Mouse (Mus musculus) heart, postnatal 4 days (tissue): ENCODE measurements around the gene Ccdc6. TPM values are rescaled to one million over a fixed set of nuclear protein-coding genes. Genes with fewer than 3 reads are reported as not detected.

ENCODE experiments used
- DNase-seq: peaks from one replicate; pipeline ENCODE4 v3.0.0; 2021
- total RNA-seq, 2 experiments: library from RNA; stranded (reverse); gene quantifications; 2 replicates each; pipeline ENCODE4 v1.2.3; 2021

The Ccdc6 gene
- total RNA-seq, 2 experiments from 2014 or later, result 34.9 to 35.9 TPM

DNA sequence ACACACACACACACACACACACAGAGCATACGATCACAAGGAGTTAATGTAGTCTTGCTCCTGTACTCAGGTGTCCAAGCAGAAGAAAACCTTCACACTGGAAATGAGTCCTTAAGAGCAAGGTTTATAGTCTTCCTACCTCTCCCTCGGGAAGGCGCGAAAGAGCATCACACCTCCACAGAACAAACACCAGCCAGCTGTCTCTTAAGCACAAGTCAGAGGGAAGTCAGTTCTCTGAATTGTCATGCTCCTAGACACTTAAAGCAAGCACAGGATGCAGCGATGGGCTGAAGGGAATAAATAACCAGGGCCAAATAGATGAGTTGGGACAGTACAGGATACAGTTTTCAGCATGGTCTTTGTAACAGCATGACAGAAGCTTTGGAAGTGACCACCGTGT lies 35.8 kb downstream of the Ccdc6 start:
- DNase-seq, result no peak

DNA sequence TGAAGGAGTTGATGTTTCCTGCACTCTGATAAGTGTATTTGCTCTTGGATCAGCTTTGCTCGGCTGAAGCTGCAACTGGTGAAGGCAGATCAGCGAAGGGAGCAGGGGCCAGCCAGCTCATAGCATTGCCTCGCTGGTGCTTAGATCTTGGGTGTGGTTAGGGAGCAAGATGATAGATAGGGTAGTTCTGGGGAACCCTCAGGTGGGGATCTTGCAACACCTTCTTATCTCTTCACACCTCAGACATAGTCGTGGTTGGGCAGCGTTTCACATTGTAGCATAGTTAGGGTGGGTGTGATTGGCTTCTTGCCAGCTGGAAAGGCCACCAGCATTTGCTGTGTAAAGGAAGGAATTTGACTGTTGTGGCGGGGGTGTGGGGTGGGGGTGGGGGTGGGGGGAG lies 36.3 kb downstream of the Ccdc6 start:
- peak; percentile 65 for DNase-seq

DNA sequence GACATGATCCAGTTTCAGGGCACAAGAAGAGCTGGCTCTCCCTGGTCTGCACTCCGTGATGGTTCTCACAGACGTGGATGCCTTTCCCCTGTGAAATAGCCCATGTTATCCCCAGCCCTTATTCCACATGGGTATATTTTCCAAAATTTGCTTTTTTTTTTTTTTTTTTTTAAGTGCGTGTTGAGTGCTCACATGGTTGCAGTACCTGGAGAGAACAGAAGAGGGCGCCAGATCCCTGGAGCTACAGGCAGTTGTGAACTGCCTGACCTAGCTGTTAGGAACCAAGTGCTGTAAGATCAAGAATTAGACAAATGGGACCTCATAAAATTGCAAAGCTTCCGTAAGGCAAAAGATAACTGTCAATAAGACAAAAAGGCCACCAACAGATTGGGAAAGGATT lies 38.8 kb downstream of the Ccdc6 start:
- peak; percentile 60 for DNase-seq

DNA sequence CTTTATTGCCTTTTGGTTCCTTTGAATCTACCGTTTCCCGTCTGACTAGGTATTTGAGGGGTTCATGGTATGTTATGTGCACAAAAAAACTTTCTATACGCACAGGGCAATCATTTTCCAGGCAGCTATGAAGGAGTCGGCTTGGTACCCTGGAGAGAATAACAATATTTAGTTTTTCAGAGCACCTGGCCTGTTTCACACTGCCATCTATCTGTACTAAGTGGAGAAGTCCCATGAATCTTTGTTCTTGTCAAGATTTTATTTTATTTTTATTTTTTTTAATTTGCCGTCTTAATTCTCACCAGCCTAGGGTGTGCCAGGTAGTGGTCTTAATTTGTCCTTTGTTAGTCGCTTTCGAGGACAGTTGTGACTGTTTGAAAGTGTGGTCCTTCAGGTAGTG lies 40.7 kb downstream of the Ccdc6 start:
- DNase-seq, result no peak

DNA sequence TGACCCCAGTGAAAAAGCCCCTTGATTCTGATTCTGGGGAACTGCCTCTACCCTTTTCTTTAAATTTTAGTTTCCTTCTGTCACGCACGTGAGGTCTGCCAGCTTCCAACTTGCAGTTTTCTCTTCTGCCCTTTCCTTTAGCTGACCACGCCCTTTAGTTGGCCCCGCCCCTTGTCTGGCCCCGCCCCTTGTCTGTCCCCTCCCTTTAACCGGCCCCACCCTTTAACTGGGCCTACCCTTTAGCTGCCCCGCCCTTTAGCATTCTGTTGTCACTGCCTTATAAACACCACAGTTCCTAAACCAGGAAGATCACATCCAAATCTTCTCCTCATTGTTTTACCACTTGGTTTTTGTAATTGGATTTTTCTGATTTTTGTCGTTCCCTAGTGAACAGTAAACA lies 41.2 kb downstream of the Ccdc6 start:
- DNase-seq, result no peak

DNA sequence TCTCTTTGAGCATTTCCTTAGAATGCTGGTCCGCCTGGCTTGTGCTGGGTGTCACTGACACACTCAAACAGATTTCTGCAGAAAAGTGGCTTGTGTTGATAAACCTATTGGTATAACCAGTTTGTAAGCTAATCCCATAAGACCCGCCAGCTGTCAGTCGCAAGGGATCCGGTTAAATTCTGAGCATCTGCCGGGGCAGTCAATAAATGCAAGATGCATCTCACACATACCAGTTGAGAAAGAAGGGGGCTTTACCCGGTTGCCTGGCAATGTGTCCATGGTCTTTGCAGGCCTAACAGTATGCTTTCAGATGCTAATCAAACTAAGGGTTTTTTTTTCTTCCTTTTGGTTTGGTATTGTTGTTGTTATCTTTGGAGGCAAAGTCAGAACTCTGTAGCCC lies 42.4 kb downstream of the Ccdc6 start:
- DNase-seq, result no peak

DNA sequence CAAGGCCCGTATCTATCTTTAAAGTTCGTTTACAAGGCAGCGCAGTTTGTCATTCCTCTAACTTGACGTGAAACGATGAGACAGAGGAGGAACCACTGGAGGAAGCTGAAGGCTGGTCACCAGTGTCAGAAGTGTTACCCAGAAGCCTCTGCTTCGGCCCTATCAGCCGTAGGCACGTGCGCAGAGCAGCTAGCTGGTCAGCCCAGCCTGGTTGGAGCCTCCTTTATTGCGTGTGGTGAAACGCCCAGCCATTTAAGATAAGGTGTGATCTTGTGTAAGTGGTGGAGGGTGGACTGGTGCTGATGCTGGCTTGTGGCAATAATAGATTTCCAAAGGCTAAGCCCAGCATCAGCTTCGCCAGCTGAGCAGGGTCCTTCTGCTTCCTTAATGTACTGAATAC lies 43.5 kb downstream of the Ccdc6 start:
- DNase-seq, result no peak

DNA sequence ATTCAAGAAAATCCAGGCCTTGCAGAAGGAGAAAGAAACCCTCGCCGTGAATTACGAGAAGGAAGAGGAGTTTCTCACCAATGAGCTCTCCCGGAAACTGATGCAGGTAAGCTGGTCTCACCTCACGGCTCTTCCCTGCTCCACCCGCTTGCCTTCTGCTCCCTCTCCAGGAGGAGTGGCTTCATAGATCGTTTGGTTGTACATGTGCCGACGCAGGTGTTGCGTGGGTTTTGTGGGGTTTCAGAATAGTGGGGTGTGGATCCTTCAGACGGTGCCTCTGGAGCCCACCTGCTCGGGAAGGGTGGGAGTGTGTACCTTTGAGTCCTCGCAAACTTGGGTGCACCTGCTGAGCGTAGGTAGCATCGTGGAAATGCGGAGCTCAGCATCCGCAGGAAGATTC lies 45.7 kb downstream of the Ccdc6 start:
- DNase-seq, result no peak

DNA sequence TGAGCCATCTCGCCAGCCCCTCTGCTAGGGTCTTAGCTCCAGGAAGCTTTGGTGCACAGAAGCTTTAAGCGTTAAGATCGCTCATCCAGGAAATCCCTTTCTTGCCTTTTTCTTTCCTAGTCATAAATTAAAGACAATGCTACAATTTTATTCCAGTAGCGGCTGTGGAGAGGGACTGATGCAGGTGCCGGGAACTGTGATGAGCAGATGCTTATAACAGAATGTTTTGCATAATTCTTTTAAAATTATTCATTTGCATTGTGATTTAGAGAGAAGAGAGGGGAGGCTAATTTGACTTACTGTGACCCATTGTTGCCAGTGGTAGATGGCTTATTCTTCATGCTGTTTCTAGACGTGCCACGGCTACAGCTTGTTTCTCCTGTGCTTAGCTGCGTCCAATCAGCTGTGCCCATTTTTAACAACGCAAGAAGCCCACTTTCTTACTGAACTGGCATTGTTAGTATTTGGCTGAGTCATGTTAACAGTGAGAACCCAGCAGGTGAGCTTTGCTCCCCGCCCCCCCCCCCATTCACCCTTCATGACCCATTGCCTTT lies 47.2 kb downstream of the Ccdc6 start:
- no peak for DNase-seq

DNA sequence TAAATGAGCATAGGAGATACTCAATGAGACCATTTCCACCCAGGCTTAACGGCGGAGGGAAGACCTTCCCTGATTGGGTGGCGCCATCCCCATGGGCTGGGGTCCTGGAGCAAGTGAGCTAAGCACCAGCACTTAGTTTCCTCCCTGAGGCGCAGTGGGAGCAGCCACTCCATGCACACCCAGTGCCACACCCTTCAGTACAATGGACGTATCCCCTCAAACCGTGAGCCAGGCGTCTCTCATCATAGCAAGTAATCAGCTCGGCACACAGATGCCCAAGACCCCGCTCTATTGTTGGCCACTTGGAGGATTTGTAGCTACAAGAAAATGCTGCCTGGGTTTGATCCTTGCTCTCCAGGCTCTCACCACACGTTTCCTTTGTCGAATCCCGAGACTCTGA lies 49.0 kb downstream of the Ccdc6 start:
- DNase-seq, result no peak

DNA sequence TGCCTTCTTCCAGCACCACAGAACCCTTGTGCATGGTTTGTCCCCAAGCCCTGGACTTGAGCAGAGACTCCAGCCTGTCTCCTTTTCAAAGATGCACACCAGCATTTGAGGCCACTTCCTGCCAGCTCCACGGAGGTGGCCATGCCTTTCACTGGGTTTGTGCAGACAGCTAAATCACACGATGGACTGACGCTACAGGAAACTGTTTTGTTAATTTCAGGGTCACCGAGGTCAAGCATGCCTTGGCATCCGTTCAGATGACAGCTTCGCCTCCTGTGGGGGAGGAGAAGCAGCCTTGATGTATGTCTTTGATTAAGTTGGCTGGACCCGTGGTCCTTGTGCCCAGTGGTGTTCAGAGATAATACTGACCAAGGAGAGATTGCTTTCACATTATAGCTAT lies 52.2 kb downstream of the Ccdc6 start:
- peak; percentile 50 for DNase-seq

DNA sequence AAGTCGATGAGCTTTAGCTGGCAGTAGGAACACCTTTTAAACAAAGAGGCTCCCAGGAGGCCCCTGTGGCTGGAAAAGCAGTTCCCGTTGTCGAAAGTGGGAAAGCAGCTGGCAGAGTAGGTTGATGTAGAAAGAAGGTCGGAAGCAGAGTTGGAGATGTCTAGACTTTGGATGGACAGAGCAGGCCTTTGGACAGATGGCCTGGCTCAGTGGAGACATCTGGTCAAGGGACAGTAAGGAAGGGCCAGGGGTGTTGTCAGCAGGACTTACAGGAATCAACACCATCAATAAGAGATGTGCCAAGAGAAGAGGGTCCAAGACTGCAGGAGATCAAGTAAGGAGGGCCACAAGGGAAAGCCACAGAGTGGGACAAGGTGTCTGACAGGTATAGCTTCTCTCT lies 53.4 kb downstream of the Ccdc6 start:
- DNase-seq, result no peak

DNA sequence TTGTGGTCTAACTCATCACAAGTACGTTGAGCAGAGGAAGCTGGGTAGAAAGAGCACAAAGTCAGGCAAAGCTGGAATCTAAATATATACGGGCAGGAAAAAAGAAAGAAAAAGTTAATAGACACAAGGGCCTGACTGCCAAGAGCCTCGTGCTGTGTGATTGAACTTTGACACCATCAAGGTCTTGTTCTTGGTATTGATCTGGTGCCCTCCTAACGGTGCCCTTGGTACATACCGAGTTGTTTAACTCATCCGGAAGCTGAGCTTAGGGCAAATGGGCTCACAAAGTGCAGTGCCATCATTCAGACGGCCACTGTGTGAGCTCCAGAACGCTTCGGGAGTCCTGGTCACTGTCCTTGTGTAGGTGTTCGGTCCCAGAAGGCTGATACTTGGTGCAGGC lies 54.2 kb downstream of the Ccdc6 start:
- DNase-seq, result no peak

DNA sequence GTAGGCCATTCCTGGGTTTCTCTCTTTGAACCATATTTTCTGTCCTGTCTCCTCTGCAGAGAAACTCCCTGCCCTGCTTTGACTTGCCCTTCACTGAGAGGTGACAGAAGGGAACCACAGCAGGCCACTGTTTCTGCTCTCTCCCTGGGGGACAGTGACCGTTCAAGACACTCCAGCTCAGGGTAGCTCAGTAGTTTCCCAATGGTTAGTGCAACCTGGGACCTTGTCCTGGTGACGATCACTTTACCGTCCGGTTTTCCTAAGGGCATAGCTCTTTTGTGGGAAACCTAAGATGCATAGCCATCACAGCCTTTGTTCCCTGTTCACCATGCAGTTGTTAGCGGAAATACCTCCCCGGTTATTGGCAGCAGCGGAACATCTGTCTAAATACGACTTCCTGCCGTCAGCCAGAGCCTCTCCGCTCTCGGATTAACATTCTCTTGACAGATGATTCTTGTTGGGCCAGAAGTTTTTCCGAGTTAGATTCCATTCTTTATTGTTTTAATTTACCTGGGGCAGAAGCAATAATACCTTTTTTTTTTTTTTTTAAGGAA lies 55.3 kb downstream of the Ccdc6 start:
- DNase-seq, result peak; percentile 33

DNA sequence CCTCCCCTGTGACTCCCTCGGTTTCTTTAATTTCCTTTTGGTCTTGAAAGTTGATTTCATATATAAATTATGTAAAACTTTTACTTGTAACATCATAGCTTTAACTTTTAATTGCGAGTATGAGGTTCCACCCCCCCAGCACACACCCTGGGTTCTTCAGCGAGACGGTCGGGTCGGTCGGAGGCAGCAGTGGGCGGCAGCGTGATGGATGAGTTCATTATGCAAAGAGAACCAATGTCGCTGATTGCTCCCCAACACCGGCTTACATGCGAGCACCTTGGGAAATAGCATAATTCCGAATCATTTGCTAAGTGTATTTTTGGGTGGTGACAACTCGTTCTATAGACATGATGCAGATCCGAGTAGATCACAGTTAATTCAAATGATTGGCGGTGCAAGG lies 56.9 kb downstream of the Ccdc6 start:
- DNase-seq, result no peak

DNA sequence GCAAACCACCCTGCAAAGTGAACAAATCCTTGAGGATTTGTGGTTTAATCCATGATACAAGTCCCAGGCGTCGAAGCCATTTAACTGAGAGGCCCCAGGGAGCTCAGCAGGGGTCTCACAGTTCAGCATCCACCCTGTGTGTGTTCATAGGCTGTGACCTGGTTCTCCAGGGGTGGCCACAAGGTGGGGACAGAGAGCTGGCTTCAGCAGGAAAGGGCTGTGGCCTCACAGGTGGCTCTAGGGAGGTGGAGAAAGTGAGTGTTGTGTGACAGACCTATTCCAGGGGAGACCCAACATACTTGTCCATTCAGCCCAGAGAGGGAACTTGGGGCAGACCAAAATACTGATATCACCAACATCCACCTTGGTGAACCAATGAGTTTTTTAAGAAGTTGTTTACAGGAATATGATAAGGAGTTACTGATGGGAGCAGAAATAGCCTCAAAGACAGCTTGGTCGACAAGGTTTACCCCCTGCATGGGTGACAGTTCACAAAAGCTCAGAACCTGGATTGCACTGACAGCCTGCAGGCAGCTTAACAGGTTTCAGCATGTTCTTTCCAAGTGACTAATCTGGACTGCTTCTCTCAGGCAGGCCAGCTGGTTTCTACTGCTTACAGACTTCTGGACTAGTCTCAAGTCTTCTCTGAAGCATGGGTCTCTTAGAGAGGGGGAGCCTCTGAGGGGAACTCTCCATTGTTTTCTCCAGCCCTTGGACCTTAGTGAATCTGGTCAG lies 59.7 kb downstream of the Ccdc6 start:
- peak; percentile 53 for DNase-seq

DNA sequence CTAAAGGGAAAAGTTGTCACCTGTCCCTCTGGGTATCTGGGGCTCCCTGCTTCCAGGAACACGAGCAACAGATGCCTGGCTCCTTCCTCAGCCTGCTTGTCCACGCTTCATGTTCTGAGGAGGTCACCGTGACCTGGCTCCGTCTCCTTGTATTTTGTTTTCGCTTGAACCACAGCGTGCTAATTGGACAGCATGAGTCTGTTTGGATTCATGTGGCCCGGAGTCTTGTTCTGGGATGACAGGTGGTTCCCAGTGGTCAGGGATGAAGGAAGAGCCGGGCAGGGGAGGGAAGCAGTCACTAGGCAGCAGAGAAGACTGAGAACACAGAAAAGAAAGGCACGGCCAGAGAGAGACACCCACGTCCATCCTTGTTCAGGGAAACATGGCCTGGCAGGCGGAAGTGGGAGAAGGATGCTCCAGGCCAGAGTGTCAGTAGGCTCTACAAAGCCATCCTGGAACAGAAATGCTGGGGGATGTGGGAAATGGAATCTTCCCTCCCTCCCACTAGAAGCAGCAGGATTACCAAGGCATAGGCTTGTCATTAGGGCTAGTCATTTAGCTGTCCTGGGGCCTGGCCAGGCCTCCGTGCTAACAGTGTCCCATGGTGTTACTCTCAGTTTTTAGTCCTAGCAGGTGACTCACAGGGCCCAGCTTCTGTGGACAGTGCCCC lies 62.9 kb downstream of the Ccdc6 start:
- no peak for DNase-seq

DNA sequence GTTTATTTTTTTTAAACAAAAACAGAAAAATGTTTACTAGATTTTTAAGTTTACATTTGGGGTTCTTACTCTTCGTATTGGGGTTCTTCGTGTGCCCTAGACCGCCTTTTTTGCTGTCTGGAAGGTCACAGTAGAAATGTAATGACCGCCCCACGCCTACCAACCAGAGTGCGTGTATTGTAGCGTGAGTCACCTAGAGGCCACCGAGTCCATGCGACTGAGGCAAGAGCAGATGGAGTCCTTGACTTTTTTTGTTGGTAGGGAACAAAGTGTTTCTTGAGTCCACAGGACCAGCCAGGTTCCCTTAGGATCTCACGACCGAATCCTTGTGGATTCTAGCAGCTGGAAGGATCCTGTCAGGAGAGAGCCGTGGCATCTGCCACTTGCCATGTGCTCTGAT lies 63.9 kb downstream of the Ccdc6 start:
- DNase-seq, result no peak

DNA sequence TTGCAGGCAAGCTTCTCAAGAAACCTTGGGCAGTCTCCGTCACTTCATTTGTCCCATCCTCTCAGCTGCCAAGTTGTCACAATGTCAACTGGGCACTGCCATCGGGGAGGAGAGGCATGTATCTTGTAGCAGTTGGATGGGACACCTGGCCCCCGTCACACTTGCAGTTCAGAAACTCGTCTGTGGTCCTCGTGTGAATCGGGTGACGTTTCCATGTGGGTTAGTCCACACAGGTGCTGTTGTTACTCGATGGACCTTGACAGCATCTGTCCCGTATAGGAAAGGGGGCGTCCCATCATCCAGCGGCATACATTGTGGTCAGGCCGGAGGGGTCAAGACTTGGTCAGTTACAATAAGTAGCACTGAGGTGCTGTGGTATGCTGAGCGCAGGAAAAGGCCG lies 64.6 kb downstream of the Ccdc6 start:
- no peak for DNase-seq

DNA sequence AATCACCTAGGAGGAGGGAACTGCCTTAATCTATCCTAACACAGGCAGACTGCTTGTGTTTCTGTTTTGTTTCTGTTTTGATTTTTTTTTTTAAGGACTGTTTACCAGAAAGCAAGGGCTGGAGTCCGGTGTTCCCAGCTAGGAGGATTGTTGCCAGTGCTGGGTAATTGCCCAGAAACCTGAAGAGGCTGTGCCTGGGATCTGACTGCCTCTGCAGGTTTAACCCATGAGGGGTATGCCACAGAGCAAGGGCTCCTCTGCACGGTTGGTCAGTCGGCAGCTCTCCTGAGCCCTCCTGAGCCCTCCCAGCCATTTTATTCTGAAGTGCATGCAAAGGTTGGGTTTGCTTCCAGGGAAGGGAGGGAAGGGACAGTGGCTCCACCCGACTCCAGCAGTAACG lies 66.8 kb downstream of the Ccdc6 start:
- DNase-seq, result no peak

DNA sequence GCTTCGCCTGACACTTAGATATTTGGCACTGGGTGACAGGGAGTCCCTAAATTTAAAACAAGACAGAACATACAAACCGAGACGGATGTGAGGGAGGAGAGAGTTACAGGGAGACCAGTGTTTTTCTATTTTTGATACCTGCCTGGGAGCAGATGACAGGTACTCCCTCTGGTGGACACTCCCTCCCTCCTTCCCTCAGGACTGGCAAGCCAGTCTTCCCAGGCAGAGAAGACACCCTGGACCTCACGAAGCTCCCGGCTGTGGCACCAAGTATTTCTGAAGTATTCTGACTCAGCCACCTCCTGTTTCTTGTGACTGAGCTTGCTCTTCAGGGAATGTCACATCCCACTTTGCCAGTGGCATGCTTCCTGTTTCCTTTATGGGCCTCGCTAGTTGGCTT lies 69.0 kb downstream of the Ccdc6 start:
- peak; percentile 58 for DNase-seq

DNA sequence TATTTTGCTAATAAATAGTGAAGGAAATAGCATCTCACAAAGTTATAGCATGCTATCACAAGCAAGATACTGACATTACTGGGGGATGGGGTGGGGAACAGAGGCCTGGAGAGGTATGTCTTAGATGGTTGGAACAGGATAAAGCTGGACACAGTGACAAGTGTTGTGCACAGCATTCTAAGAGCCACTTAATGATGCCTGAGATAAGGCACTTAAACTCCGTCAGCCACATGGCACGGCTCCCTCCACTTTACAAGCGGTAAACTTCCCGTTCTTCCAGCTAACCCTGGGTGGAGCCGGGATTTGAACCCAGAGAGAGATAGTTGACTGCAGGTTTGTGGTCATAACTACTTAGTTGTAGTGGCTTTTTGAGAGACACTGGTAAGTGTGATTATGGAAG lies 69.5 kb downstream of the Ccdc6 start:
- DNase-seq, result no peak

DNA sequence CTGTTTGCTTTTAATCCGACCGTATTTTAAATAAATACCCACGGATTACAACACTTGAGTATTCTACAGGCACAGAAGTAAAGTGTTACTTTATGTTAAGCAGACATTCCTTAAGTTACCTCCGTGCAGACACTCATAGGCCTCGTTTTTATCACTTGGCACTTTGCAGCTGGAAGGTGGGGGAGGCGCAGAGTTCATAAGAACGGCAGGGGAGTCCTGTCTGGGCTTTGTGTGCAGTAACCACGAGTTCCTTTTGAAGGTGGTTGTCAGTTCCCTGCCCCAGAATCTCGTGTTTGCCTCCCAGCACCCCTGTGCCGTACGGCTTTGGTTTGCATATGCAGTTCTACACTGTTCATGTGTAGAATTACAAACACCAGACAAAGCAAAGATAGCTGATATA lies 70.7 kb downstream of the Ccdc6 start:
- no peak for DNase-seq

DNA sequence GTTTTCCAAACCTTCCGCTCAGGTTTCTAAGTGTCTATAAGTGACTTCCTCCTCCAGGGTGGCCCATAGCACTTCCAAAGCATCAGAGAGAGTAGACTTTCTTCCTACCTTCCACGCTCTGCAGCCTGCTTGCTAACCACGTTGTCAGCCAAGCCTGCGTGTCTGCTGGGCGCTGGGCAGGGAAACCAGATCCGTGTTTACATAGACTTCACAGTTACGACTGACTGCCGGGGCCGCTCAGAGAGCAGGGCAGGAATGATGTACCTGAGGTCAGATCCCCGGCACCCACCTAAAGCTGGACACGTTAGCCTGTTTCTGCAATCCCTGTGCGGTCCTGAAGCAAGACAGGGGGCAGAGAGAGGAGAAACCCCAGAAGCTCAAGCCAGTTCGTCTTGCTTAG lies 71.5 kb downstream of the Ccdc6 start:
- DNase-seq, result no peak
